Comparison of ENCODE assay signal across 29 mouse cellular contexts in genomic region chr8:70178231-70178630, GRCm38 (mm10). TPM values are rescaled to one million over a fixed set of nuclear protein-coding genes. Genes with fewer than 3 reads are reported as not detected.
"Had no signal": no experiment of that assay in that cellular context is flagged by ENCODE, and none has a peak within 500 bp of the region (broad histone marks: within the 10 kb centered on the region; RNA-seq: fewer than 3 reads in every experiment).

No protein-coding gene starts in this region.

- H3K27me3 ChIP-seq: heart, embryonic 12.5 days; hindbrain, embryonic 12.5 days; hindbrain, embryonic 15.5 days; kidney, embryonic 15.5 days; limb, embryonic 12.5 days had no signal

- H3K9ac ChIP-seq: heart, embryonic 12.5 days; hindbrain, embryonic 12.5 days; hindbrain, embryonic 15.5 days; kidney, embryonic 15.5 days; limb, embryonic 12.5 days; liver, embryonic 14.5 days had no signal

- H3K4me3 ChIP-seq: gastrocnemius, adult 2 months; heart, embryonic 10.5 days; heart, embryonic 12.5 days; hindbrain, embryonic 10.5 days; hindbrain, embryonic 12.5 days; hindbrain, embryonic 15.5 days; kidney, embryonic 15.5 days; layer of hippocampus, adult 2 months; left cerebral cortex, adult 2 months; limb, embryonic 10.5 days; limb, embryonic 12.5 days had no signal

- H3K27ac ChIP-seq: gastrocnemius, adult 2 months; heart, embryonic 10.5 days; hindbrain, embryonic 10.5 days; hindbrain, embryonic 12.5 days; hindbrain, embryonic 15.5 days; hindbrain, postnatal 0 days; kidney, embryonic 15.5 days; kidney, postnatal 0 days; layer of hippocampus, adult 2 months; left cerebral cortex, adult 2 months; limb, embryonic 10.5 days; limb, embryonic 12.5 days; liver, embryonic 14.5 days had no signal

- H3K9me3 ChIP-seq: heart, embryonic 10.5 days; heart, embryonic 12.5 days; hindbrain, embryonic 10.5 days; hindbrain, embryonic 12.5 days; hindbrain, embryonic 15.5 days; kidney, embryonic 15.5 days; limb, embryonic 10.5 days; limb, embryonic 12.5 days had no signal

- ATAC-seq: hindbrain, postnatal 0 days; intestine, embryonic 16.5 days had no signal

- DNase-seq: gastrocnemius, adult 2 months; gastrocnemius, postnatal 10 days; gastrocnemius, postnatal 25 days; heart, adult 18-20 months; heart, postnatal 10 days; heart, postnatal 4 days; kidney, adult 11 months; kidney, adult 2 months; kidney, adult 9 months; kidney, postnatal 14 days; kidney, postnatal 36 days had no signal

- H3K4me2 ChIP-seq: heart, embryonic 12.5 days; hindbrain, embryonic 12.5 days; hindbrain, embryonic 15.5 days; kidney, embryonic 15.5 days; limb, embryonic 12.5 days had no signal

RNA-seq across cellular contexts. Expression of gene Mef2b, which starts 38.7 kb away (rescaled TPM):
- total RNA-seq: granulocyte monocyte progenitor cell, adult 5-6 weeks; layer of hippocampus, postnatal 25 days; left cerebral cortex, postnatal 14 days had no signal
- polyA plus RNA-seq: heart, embryonic 12.5 days; liver, adult 2 months had no signal
